Mouse (Mus musculus): ENCODE measurements around the gene Ubap1l. TPM values are rescaled to one million over a fixed set of nuclear protein-coding genes. Genes with fewer than 3 reads are reported as not detected.

Ubap1l gene
- total RNA-seq, 2 experiments from 2014 or later, result 0.52 to 1.1 TPM

DNA sequence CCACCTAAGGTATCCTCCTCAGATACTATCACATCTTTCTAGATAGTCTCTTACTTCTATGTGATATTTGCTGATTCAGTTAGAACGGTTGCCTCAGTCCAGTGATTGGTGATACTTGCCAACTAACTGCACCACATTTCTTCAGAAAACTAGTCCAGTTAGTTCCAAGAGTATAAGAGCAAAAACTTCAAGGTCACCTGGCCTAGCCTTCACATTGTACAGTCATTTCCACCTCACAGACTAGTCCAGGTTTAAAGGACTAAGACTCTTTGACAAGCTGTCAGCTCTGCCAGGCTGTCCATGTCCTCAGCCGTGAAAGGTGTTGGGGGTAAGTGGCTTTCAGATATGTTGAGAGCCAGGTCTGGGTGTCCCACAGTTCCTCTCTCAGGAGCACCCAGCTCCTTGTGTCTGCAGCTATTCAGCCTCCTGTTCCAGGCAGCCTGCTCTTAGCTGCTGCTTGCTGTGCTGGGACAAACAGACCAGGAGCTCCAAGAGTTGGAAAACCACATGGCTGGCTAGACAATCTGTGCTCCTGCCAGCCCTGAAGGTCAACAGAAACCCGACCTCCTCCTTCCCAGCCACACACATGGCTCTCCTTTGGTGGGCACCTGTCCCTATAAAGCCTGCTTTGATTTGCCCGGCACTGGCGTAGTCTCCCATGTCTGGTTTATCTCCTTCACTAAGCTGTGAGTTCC, 13.8 kb downstream of the Ubap1l start:
- DNase-seq, result no peak

- DNase-seq, result no peak
Observed at GRCm38 (mm10) chr9:65375163-65375934, 14.5 kb downstream of the Ubap1l start.

GRCm38 (mm10) chr9:65381017-65381590, 20.3 kb downstream of the Ubap1l start:
- DNase-seq, result no peak

DNA sequence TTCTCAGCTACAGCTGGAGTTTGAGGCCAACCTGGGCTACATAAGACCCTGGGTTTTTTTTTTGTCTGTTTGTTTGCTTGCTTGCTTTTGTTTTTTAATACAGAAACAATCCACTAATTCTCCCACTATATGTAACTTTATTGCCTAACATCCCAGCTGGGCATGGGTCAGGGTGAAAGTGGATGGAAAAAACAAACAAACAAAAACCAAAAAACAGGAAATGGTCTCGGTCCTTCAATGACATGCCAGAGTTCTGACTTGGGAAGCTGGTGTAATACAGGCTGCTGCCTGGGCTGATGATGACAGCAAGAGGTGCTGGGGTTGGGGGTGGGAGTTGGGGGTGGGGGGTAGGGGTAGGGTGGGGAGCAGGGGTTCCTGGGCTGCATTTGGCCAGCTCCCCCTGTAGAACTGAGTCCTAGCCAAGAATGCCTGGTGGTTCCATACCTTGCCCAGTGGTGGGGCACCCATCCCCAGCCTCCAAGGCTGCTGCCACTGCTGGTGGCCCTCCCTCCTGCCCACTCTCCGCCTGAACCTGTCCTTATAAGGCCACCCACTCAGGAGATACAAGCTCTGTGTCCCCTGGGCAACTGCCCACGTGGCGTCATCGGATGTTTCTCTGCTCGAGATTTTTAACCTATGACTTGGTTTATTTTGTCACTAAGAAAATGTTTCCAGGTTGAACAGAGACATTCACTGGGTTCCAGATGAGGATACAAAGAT, 21.4 kb downstream of the Ubap1l start:
- DNase-seq, result no peak

DNA sequence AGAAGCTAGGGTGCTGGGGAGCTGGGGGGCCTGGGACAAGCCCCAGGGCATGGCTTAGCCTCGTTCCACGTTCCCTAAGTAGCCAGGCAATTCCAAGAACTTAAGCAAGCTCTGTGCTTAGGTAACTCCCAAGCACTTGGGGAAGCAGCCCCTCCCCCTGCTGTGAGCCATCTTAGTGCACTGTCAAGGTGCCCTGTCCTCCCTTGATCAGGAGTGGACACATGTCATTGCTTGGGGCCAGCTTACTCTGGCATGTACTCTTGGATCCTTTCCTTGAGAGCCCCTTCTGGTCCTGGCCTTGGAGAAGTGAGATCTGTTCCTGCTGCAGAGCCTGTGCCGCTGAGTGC, 21.9 kb downstream of the Ubap1l start:
- no peak for DNase-seq

DNA sequence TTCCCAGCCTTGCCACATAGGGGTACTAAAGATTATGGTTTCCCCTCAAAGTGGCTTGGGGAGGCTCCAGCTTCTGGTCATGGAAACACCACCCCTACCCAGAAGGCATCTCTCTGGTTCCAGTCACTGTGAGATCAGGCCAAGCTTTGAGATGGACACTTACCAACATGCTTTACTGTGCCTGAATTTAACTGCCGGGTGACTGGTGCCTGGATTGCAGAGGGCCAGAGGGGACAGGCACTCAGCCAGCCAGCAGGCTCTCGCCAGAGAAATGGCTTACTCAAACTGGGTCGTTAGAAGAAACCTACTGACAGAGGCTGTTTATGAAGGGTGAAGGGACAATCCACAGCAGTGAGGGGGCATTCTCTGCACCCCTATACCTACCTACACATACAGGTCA, 23.4 kb downstream of the Ubap1l start:
- DNase-seq, result peak; percentile 70

DNA sequence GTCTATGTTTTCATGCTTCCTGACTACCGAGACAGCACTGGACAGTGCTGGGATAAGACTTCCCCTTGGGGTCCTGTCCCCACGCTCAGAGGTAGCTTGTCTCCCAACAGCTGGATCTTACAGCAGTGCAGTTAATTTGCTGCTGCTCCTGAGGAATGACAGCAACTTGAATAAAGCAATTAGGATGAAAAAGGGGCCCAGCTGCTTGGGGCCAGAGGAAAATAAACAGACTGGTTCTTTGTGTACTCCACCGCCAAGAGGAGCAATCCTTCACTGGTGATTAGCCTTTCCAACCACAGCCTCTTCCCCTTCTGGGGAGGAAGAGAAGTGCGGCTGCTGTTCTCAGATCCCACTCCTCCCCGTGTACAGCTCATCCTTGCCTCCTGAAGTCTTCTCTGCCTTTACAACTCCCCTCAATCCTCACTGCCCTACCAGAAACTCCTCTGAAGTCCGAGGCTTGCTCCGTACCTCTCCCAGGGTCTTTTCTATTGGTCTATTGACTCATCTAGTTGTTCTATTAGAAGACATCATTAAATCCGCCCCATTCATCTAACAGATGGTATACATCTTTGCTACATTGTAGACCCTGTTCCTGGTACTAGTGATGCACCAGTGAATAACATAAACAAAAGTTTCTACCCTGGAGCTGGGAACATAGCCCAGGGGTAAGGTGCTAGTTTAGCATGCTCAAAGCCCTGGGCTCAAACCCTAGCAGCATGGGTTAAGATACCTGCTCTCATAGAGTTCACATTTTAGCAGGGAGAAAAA, 25.7 kb downstream of the Ubap1l start:
- DNase-seq, result no peak

DNA sequence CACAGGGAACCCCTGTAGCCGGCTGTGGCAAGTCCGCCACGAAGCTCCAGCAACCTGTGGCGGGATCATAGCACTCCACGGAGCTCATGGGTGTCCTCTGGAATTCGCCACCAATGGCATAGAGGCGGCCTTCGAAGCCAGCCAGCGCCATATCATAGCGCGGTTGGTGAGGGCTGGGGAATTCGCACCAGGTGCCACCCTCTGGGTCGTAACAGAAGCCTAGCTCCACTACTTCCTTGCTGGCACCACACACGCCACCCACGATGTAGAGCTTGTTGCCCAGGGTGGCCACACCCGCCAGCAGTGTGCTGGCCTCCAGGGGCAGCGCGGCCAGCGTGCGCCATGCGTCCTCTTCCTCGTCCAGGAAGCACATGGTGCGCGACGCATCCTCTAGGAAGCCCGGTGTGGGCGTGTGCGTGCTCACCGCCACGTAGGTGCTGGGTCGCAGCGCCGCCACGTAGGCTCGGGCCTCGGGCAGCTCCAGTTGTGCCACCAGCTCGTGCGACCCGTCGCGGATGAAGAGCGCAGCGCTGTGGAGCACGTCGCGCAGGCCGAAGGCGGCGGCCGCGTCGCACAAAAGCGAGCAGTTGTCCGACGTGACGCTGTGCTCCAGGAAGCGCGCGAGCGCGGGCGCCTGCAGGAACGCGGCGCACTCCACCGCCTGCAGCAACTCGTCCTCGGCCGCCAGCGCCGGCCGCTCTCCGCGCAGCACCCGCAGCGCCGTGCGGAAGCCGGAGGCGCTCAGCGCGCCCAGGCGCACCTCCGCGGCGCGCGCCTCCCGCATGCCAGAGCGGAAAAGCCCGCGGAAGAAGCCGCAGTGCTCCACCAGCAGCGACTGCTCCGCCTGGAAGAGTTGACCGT, 30.1 kb downstream of the Ubap1l start:
- DNase-seq, result peak; percentile 38

DNA sequence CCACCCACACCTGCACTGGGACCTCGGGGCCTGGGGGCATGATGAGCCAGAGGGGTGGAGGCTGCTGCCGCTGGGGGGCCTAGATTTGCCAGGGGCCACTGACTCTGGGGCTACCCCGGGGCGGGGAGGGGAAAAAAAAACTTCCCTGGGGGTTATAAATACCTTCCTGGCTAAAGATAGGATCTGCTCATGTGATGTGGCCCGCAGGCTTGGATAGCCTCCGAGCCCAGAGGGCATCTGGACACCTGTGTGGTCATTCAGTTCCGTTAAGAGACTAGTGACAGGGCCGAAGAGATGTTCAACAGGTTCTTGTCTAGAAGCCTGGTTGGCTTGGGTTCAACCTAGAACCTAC, 30.7 kb downstream of the Ubap1l start, which contains the start of gene Kbtbd13:
Gene Kbtbd13, minus strand, starts transcription at position 40 of the 352 bp plus-strand sequence.
- DNase-seq, result no peak

GRCm38 (mm10) chr9:65392638-65393364, 32.0 kb downstream of the Ubap1l start:
- peak; percentile 79 for DNase-seq

DNA sequence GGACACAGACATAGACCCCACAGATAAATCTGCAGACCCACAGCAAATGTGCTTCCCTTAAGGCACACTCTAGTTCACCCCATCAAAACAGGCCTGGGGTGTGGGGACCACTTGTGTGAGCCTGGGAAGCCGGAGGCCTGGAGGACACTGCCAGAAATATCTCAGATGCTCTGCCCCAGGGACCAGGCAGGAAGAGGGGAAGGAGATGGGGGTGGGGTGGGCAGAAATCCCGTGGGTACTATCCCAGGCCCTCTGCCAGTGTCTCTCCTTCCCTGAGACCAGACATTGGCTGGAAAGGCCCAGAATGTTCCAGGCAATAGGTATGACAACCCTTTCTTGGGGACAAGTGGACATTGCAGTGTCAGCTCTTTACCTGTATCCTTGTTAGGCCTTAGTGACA, 32.8 kb downstream of the Ubap1l start:
- no peak for DNase-seq

DNA sequence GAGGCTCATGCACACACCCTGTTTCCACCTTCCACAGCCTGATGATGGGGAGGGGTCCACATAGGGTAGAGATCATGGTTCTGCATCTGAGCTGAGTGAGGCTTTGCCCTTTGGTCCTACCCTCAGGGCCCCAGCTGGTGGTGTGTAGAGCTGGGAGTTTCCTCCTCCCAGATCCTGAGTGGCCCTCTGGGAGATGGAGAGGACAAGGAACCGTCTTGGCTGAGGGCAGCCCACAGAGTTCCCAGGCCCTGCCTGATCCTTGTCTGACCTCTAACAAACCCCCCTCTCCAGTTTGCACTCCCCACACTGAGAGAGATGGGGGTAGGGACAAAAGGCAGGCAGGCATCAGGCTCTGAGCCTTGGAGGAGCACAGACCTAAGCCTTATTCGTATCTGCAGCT, 33.5 kb downstream of the Ubap1l start:
- DNase-seq, result no peak

DNA sequence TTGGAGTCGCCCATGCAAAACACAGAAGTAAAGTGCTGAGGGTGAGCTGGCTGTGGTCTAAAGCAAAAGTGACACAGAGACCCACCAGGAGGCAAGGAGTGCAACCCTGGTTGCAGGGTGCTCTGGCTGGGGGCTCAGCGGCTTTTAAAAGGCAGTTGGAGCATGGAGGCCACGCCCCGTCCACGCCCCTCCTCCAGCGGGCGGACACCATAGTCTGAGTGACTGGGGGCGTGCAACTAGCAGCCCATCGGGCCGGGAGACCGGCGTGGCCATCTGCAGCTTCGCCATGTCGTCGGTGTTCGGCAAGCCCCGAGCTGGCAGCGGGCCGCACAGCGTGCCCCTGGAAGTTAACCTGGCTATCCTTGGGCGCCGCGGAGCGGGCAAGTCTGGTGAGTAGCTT, 37.4 kb downstream of the Ubap1l start, which contains the start of gene Rasl12:
Gene Rasl12, plus strand, starts transcription at position 228 of the 400 bp plus-strand sequence.
- DNase-seq, result peak; percentile 77

- no peak for DNase-seq
Observed at GRCm38 (mm10) chr9:65399934-65400333, 39.1 kb downstream of the Ubap1l start.

GRCm38 (mm10) chr9:65404331-65405183, 43.7 kb downstream of the Ubap1l start:
- peak; percentile 78 for DNase-seq

GRCm38 (mm10) chr9:65405184-65405449, 44.3 kb downstream of the Ubap1l start:
- no peak for DNase-seq

DNA sequence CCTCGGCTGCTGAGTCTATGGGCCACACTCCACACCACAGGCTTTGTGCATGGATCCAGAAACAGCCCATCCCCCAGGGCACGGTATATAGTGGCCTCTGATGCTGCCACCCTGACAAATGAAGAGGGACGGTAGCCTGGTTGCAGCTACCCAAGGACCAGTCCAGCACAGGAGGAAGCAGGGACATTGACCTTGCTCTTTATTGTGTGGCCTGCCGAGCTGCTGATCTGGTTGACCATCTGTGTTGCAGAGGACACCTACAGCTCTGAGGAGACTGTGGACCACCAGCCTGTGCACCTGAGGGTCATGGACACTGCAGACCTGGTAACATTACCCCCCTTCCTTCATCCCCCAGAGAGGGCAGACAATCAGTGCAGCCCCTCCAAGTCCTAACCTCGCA, 46.5 kb downstream of the Ubap1l start:
- no peak for DNase-seq

GRCm38 (mm10) chr9:65407861-65408260, 47.0 kb downstream of the Ubap1l start:
- no peak for DNase-seq

DNA sequence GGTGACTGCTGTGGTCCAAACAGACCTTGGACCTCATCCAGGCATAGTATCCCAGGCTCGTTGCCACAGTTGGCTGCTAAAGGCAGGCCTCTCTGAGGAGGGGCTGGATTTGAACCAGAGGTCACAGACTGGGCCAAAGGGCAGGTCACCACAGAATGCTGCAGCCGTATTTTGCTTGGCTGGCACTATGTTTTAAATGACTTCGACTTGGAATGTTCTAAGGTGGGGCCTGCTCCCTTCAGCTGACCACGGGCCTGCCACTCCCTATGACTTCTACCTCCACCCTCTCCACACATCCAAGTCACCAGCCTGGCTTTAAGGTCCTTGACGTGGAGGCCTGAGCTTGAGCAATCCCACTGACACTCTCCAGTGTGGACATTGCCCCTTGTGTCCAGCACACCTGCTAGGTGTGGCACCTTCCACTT, 48.0 kb downstream of the Ubap1l start:
- no peak for DNase-seq

GRCm38 (mm10) chr9:65410378-65410777, 49.5 kb downstream of the Ubap1l start:
- DNase-seq, result no peak

Measured in gastrocnemius, postnatal 10 days (tissue).